Mouse (Mus musculus): ENCODE measurements around the gene Ext2. TPM values are rescaled to one million over a fixed set of nuclear protein-coding genes. Genes with fewer than 3 reads are reported as not detected.

Ext2 gene
- polyA plus RNA-seq, 1 experiment from 2014 or later: 75.1 TPM

- H3K4me3 ChIP-seq: no peak overlapping the region
- 0 out of 2 replicates have a peak, but pooled peaks cover 6% of the 10 kb centered on the region for H3K27me3 ChIP-seq
- ATAC-seq (ENCODE audit: low FRiP score, low read depth): peak; percentile 48
- no peaks in the 10 kb centered on the region for H3K9me3 ChIP-seq
- peaks cover 7% of the 10 kb centered on the region; the same call in 1 of the 2 replicates for H3K4me1 ChIP-seq (replicated peaks)
- no peak overlapping the region for H3K9ac ChIP-seq
- no peak overlapping the region for H3K27ac ChIP-seq (replicated peaks)
- WGBS: 53% methylated on average over 5 of the region's 5 CpGs
- H3K36me3 ChIP-seq: no peaks in the 10 kb centered on the region
- no peak overlapping the region for H3K4me2 ChIP-seq
Observed at GRCm38 (mm10) chr2:93619208-93619849, 203.0 kb downstream of the Ext2 start.

- no peak overlapping the region for H3K4me3 ChIP-seq
- no peaks in the 10 kb centered on the region for H3K9me3 ChIP-seq
- H3K4me2 ChIP-seq: no peak overlapping the region
- H3K27me3 ChIP-seq: 0 out of 2 replicates have a peak, but pooled peaks cover 6% of the 10 kb centered on the region
- H3K27ac ChIP-seq (replicated peaks): no peak overlapping the region
- ATAC-seq (ENCODE audit: low FRiP score, low read depth): no peak
- 41% methylated on average over 19 of the region's 19 CpGs for WGBS
- peaks cover 7% of the 10 kb centered on the region; the same call in 1 of the 2 replicates for H3K4me1 ChIP-seq (replicated peaks)
- H3K9ac ChIP-seq: no peak overlapping the region
- H3K36me3 ChIP-seq: no peaks in the 10 kb centered on the region
Observed at GRCm38 (mm10) chr2:93618447-93619199, 203.7 kb downstream of the Ext2 start.

- WGBS: 74% methylated on average over 27 of the region's 27 CpGs
- ATAC-seq (ENCODE audit: low FRiP score, low read depth): no peak
Observed at GRCm38 (mm10) chr2:93615845-93616689, 206.3 kb downstream of the Ext2 start.

GRCm38 (mm10) chr2:93613020-93613419 is 209.3 kb downstream of the Ext2 start:
- Histone ChIP-seq H3K9me3 (no peaks in the 10 kb centered on the region), H3K4me1 (replicated peaks) (no peaks in the 10 kb centered on the region), H3K27me3 (no peaks in the 10 kb centered on the region), H3K36me3 (no peaks in the 10 kb centered on the region), H3K4me2 (no peak overlapping the region), H3K4me3 (no peak overlapping the region), H3K9ac (no peak overlapping the region), H3K27ac (replicated peaks) (no peak overlapping the region)
- ATAC-seq (ENCODE audit: low FRiP score, low read depth): no peak
- WGBS: 88% methylated on average over 7 of the region's 7 CpGs

More at GRCm38 (mm10) chr2:93615845-93616689, 206.3 kb downstream of the Ext2 start:
- H3K36me3 ChIP-seq: no peaks in the 10 kb centered on the region
- 0 out of 2 replicates have a peak, but pooled peaks cover 6% of the 10 kb centered on the region for H3K27me3 ChIP-seq
- no peak overlapping the region for H3K4me3 ChIP-seq
- H3K4me1 ChIP-seq (replicated peaks): peaks cover 7% of the 10 kb centered on the region; the same call in 1 of the 2 replicates
- no peaks in the 10 kb centered on the region for H3K9me3 ChIP-seq
- no peak overlapping the region for H3K27ac ChIP-seq (replicated peaks)
- no peak overlapping the region for H3K9ac ChIP-seq
- H3K4me2 ChIP-seq: no peak overlapping the region

Other genes starting within 250 kb of the Ext2 start
- gene Alx4, start 180.2 kb downstream of the Ext2 start, polyA plus RNA-seq (2015; fragmentation: Nextera tagmentation; extraction: Ambion mirVana): 0.45 and 0.71 TPM in 2 replicates
- gene Accs, start 27.4 kb upstream of the Ext2 start, polyA plus RNA-seq (2015; fragmentation: Nextera tagmentation; extraction: Ambion mirVana): 5.0 and 6.2 TPM in 2 replicates
- 0.12 and 0.31 TPM in 2 replicates for gene Accsl, start 46.6 kb upstream of the Ext2 start, polyA plus RNA-seq (2015; fragmentation: Nextera tagmentation; extraction: Ambion mirVana)
- gene Gm13889, start 134.6 kb upstream of the Ext2 start, polyA plus RNA-seq (2015; fragmentation: Nextera tagmentation; extraction: Ambion mirVana): 7.3 and 11.3 TPM in 2 replicates
- gene Gm27027, start 173.8 kb upstream of the Ext2 start, polyA plus RNA-seq (2015; fragmentation: Nextera tagmentation; extraction: Ambion mirVana): not detected in 2 replicates
- gene Alkbh3, start 188.2 kb upstream of the Ext2 start, polyA plus RNA-seq (2015; fragmentation: Nextera tagmentation; extraction: Ambion mirVana): 44.9 and 46.0 TPM in 2 replicates

All from hindbrain, embryonic 15.5 days (tissue).